Mouse (Mus musculus) bone marrow, adult 2 months (tissue): Measurements from ENCODE around the gene Plpp4.

ENCODE experiments used
- CTCF ChIP-seq: fragments of 200-500 bp; IDR thresholded peaks from 2 replicates; pipeline ENCODE4 v1.5.1; 2011; ENCODE audit warnings: low read length, control low read depth; ENCODE audit not compliant: control insufficient read depth, insufficient read depth
- POLR2A ChIP-seq: fragments of 200-500 bp; IDR thresholded peaks from 2 replicates; pipeline ENCODE4 v1.6.1; 2011; ENCODE audit warnings: low read depth, mild to moderate bottlenecking, control low read depth, low read length, borderline replicate concordance; ENCODE audit not compliant: control insufficient read depth

GRCm38 (mm10) chr7:129375306-129375705 lies 118.5 kb downstream of the Plpp4 start:
- TF ChIP-seq POLR2A (no peak), CTCF (no peak)
